Mouse (Mus musculus) G1E (cell line): ENCODE results near the gene Ppard.
"Not testable (repeated sequence)": the region's sequence is repeated elsewhere in the genome, so short reads cannot be mapped to it uniquely, and the experiment has no call there.

ENCODE experiments used
- CTCF ChIP-seq: IDR thresholded peaks from 2 replicates; pipeline ENCODE4 v1.5.1; 2012; ENCODE audit warnings: low read depth, low read length, inconsistent platforms, mixed read lengths
- TAL1 ChIP-seq: conservative IDR thresholded peaks from 2 replicates; pipeline ENCODE4 v1.6.1; 2012; ENCODE audit warnings: low read depth, low read length, inconsistent platforms, mixed read lengths

DNA sequence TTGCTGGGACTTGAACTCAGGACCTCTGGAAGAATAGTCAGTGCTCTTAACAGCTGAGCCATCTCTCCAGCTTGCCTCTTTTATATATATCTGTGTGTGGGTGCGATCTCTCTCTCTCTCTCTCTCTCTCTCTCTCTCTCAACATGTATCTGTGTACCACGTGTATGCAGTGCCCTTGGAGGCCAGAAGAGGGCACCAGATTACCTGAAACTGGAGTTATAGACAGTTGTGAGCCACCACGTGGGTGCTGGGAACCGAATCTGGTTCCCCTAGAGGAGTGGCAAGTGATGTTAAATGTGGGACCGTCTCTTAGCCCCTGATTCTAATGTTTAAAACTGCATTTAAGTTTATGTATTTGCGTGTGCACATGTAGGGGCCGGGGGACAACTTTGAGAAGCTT is 91.9 kb downstream of the Ppard start:
- TF ChIP-seq CTCF, TAL1: not testable (repeated sequence)
